Mouse (Mus musculus) hindbrain, embryonic 14.5 days (tissue): Measurements from ENCODE around the gene Auts2. TPM values are rescaled to one million over a fixed set of nuclear protein-coding genes. Genes with fewer than 3 reads are reported as not detected.
A peak's percentile ranks its signal among the peaks of the same experiment; 100 is the strongest.

Source experiments
- ATAC-seq: fragments of 200-750 bp; cut with Nextera tagmentation; 2 replicates; pipeline ENCODE4 v1.8.0; 2017; ENCODE audit warnings: moderate number of reproducible peaks, mild to moderate bottlenecking, moderate TSS enrichment, moderate library complexity; ENCODE audit not compliant: low FRiP score
- DNase-seq: peaks from one replicate; pipeline ENCODE4 v3.0.0-alpha.2; 2015; ENCODE audit warnings: low spot score
- H3K27ac ChIP-seq: fragments of 300-500 bp; sonication (generic); 2 replicates; pipeline ENCODE4 v1.5.1; 2014; ENCODE audit warnings: mild to moderate bottlenecking, moderate library complexity
- H3K27me3 ChIP-seq: fragments of 300-500 bp; sonication (generic); 2 replicates; pipeline ENCODE4 v1.6.1; 2014; ENCODE audit warnings: mild to moderate bottlenecking, low read length, mixed read lengths; ENCODE audit not compliant: control insufficient read depth, insufficient read depth
- H3K36me3 ChIP-seq: fragments of 300-500 bp; sonication (generic); replicated peaks from 2 replicates; pipeline ENCODE4 v1.6.1; 2014; ENCODE audit not compliant: control insufficient read depth, insufficient read depth
- H3K4me1 ChIP-seq: fragments of 300-500 bp; sonication (generic); replicated peaks from 2 replicates; pipeline ENCODE4 v1.6.1; 2014; ENCODE audit warnings: antibody characterized with exemption, low read length, mixed read lengths; ENCODE audit not compliant: control insufficient read depth, insufficient read depth
- H3K4me2 ChIP-seq: fragments of 300-500 bp; sonication (generic); replicated peaks from 2 replicates; pipeline ENCODE4 v1.6.1; 2014; ENCODE audit warnings: mild to moderate bottlenecking, moderate library complexity
- H3K4me3 ChIP-seq: fragments of 300-500 bp; sonication (generic); replicated peaks from 2 replicates; pipeline ENCODE4 v1.5.1; 2014; ENCODE audit warnings: mild to moderate bottlenecking, low read length
- H3K9ac ChIP-seq: fragments of 300-500 bp; sonication (generic); 2 replicates; pipeline ENCODE4 v1.6.1; 2014
- H3K9me3 ChIP-seq: fragments of 300-500 bp; sonication (generic); 2 replicates; pipeline ENCODE4 v1.6.1; 2016; ENCODE audit warnings: low read length; ENCODE audit not compliant: control insufficient read depth
- WGBS: fragments of 180-500 bp; shearing (Covaris S2); extraction: QIAGEN DNeasy Blood & Tissue Kit; methylation state at CpG from one replicate; pipeline ENCODE4 v1.1.7; 2014; 5-methylcytosine and 5-hydroxymethylcytosine counted together
- polyA plus RNA-seq: library from polyadenylated mRNA; unstranded; fragments of >200 nt; fragmentation: Nextera tagmentation; extraction: Ambion mirVana; gene quantifications from 2 replicates; pipeline ENCODE4 v1.2.1, GENCODE M21; 2014

Gene Auts2
- polyA plus RNA-seq, 1 experiment from 2014 or later: 61.8 TPM

DNA sequence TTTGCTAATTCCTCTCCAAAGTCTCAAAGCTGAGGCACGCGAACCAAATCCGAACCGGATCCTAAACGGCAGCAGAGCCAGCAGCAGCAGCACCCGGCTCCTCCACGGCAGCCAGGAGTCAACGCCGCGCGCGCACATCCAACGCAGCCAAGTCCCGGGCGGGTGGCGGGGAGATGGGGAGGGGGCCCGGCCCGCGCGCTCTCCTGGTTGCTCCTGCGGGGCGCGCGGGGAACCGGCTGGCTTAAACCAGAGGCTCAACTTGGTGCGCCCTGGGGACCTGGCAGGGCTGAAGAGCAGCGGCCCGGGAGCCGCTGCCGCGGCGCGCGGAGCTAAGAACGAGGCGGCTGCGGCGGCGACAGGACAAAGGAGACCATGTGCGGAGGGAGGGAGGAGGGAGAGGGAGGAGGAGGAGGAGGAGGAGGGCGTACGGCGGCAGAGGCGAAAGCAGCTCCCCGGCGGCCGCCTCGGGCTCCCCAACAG, 1005.3 kb downstream of the Auts2 start:
- peak overlapping the region; percentile 91 for H3K4me3 ChIP-seq
- peak overlapping the region; percentile 74 for H3K4me2 ChIP-seq
- peak overlapping the region; percentile 100 for H3K9ac ChIP-seq
- peak overlapping the region; percentile 98 for H3K27ac ChIP-seq
- peak; percentile 71 for DNase-seq
- WGBS: under 1% methylated on average over 47 of the region's 48 CpGs
- peaks cover 20% of the 10 kb centered on the region for H3K4me1 ChIP-seq
- no peaks in the 10 kb centered on the region for H3K27me3 ChIP-seq
- peaks cover 7% of the 10 kb centered on the region; the same call in 1 of the 2 replicates for H3K36me3 ChIP-seq
- peak; percentile 67 for ATAC-seq
- H3K9me3 ChIP-seq: no peaks in the 10 kb centered on the region

- Histone ChIP-seq H3K27ac (peak overlapping the region; percentile 98), H3K9me3 (no peaks in the 10 kb centered on the region), H3K4me2 (peak overlapping the region; percentile 74), H3K27me3 (no peaks in the 10 kb centered on the region), H3K4me1 (peaks cover 25% of the 10 kb centered on the region), H3K4me3 (peak overlapping the region; percentile 91), H3K9ac (peak overlapping the region; percentile 100), H3K36me3 (peaks cover 9% of the 10 kb centered on the region; the same call in 1 of the 2 replicates)
- no peak for DNase-seq
- peak; percentile 69 for ATAC-seq
- WGBS: under 1% methylated on average over 44 of the region's 44 CpGs
Measured at GRCm38 (mm10) chr5:131537155-131537830, 1005.9 kb downstream of the Auts2 start.

- Histone ChIP-seq H3K27ac (peak overlapping the region; percentile 98), H3K9me3 (no peaks in the 10 kb centered on the region), H3K36me3 (peaks cover 9% of the 10 kb centered on the region; the same call in 1 of the 2 replicates), H3K4me3 (peak overlapping the region; percentile 91), H3K9ac (peak overlapping the region; percentile 100), H3K4me2 (peak overlapping the region; percentile 74), H3K4me1 (peaks cover 40% of the 10 kb centered on the region), H3K27me3 (no peaks in the 10 kb centered on the region)
- ATAC-seq (no peak), DNase-seq (no peak)
- WGBS: 14% methylated on average over 6 of the region's 6 CpGs
Measured at GRCm38 (mm10) chr5:131535752-131536151, 1007.4 kb downstream of the Auts2 start.

GRCm38 (mm10) chr5:131533815-131534214, 1009.3 kb downstream of the Auts2 start:
- H3K4me1 ChIP-seq: peaks cover 59% of the 10 kb centered on the region

GRCm38 (mm10) chr5:131531744-131532552, 1011.2 kb downstream of the Auts2 start:
- Histone ChIP-seq H3K9ac (peak overlapping the region; percentile 47), H3K27me3 (no peaks in the 10 kb centered on the region), H3K4me1 (peaks cover 74% of the 10 kb centered on the region), H3K27ac (peak overlapping the region; percentile 58; the same call in 1 of the 2 replicates), H3K9me3 (no peaks in the 10 kb centered on the region), H3K4me3 (peak overlapping the region; percentile 32), H3K4me2 (peak overlapping the region; percentile 74), H3K36me3 (peaks cover 9% of the 10 kb centered on the region; the same call in 1 of the 2 replicates)
- ATAC-seq: peak; percentile 65; the same call in 1 of the 2 replicates
- 14% methylated on average over 15 of the region's 15 CpGs for WGBS
- no peak for DNase-seq

More at GRCm38 (mm10) chr5:131533815-131534214, 1009.3 kb downstream of the Auts2 start:
- Histone ChIP-seq H3K27me3 (no peaks in the 10 kb centered on the region), H3K4me2 (peak overlapping the region; percentile 74), H3K4me3 (peak overlapping the region; percentile 32), H3K36me3 (peaks cover 9% of the 10 kb centered on the region; the same call in 1 of the 2 replicates), H3K9ac (peak overlapping the region; percentile 59), H3K9me3 (no peaks in the 10 kb centered on the region), H3K27ac (peak overlapping the region; percentile 44)
- 13% methylated on average over 3 of the region's 3 CpGs for WGBS
- DNase-seq: peak; percentile 87
- no peak for ATAC-seq

DNA sequence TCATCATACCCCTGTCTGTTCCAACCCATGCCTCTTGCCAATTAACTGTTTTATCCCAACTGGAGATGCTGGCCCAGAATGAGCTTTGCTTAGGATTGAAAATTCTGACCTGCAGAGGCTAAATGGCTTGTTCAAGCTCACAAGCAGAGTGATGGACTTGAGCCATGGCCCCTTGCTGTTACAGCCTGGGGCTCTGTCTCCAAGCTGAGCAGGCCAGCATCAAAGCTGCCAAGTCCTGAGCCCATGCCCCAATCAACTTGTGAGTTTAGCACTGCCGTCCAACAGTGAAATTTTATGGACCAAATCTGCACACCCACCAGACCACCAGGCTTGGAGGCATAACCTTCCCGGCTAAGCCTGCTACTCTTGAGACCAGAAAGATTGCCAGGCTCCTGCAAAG, 1012.3 kb downstream of the Auts2 start:
- Histone ChIP-seq H3K9ac (peak overlapping the region; percentile 47; the same call in 1 of the 2 replicates), H3K36me3 (peaks cover 9% of the 10 kb centered on the region; the same call in 1 of the 2 replicates), H3K27ac (peak overlapping the region; percentile 34; the same call in 1 of the 2 replicates), H3K9me3 (no peaks in the 10 kb centered on the region), H3K4me2 (peak overlapping the region; percentile 74), H3K4me1 (peaks cover 74% of the 10 kb centered on the region), H3K4me3 (peak overlapping the region; percentile 32), H3K27me3 (no peaks in the 10 kb centered on the region)
- ATAC-seq: 0 out of 2 replicates have a peak, but pooled peaks have one; percentile 28
- 37% methylated on average over 2 of the region's 2 CpGs for WGBS
- no peak for DNase-seq

DNA sequence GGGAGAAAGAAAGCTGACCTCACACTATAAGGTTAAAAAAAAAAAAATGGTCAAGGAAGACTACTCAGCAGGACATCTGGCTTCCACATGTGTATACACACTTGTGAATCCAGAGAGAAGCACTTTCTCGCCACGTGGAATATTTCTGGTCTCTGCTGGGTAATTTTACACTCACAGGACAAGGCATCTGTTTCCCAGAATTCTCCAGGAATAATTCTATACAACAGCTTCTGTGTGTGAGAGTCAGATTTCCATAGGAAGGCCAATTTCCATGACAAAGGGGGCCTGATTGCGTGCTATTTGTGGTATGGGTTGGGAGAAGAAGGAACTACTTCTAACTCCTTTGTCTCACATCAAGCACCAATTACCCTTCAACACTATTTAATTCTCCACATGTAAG, 1016.5 kb downstream of the Auts2 start:
- no peaks in the 10 kb centered on the region for H3K36me3 ChIP-seq
- no peak overlapping the region for H3K4me3 ChIP-seq
- H3K27ac ChIP-seq: no peak overlapping the region
- ATAC-seq (no peak), DNase-seq (no peak)
- WGBS: 17% methylated on average over 3 of the region's 3 CpGs
- no peak overlapping the region for H3K4me2 ChIP-seq
- no peaks in the 10 kb centered on the region for H3K27me3 ChIP-seq
- H3K9me3 ChIP-seq: no peaks in the 10 kb centered on the region
- no peak overlapping the region for H3K9ac ChIP-seq
- H3K4me1 ChIP-seq: peaks cover 66% of the 10 kb centered on the region

- DNase-seq: no peak
Measured at GRCm38 (mm10) chr5:131524900-131525465, 1018.2 kb downstream of the Auts2 start.

More at GRCm38 (mm10) chr5:131524900-131525465, 1018.2 kb downstream of the Auts2 start:
- no peaks in the 10 kb centered on the region for H3K9me3 ChIP-seq
- H3K27me3 ChIP-seq: no peaks in the 10 kb centered on the region
- peaks cover 49% of the 10 kb centered on the region for H3K4me1 ChIP-seq
- no peak overlapping the region for H3K9ac ChIP-seq
- H3K27ac ChIP-seq: no peak overlapping the region
- ATAC-seq: no peak
- WGBS: 69% methylated on average over 12 of the region's 12 CpGs
- H3K36me3 ChIP-seq: no peaks in the 10 kb centered on the region
- H3K4me2 ChIP-seq: no peak overlapping the region
- no peak overlapping the region for H3K4me3 ChIP-seq
